ENCODE assay signal across 23 mouse cellular contexts in genomic region chr2:146646973-146647282, GRCm38 (mm10).
DNase-seq lines count a peak whose midpoint lies in the region; ATAC-seq and TF ChIP-seq lines count a peak whose summit lies in the region.
"Had no signal": no experiment of that assay in that cellular context is flagged by ENCODE, and none has a peak within 500 bp of the region (broad histone marks: within the 10 kb centered on the region; RNA-seq: fewer than 3 reads in every experiment).

No protein-coding gene starts in this region.

- WGBS in forebrain, embryonic 10.5 days: 58% methylated on average over 2 of the region's 2 CpGs
- 35% methylated on average over 2 of the region's 2 CpGs for WGBS in forebrain, postnatal 0 days
- 68% methylated on average over 2 of the region's 2 CpGs for WGBS in kidney, embryonic 16.5 days
- WGBS in hindbrain, embryonic 16.5 days: 81% methylated on average over 2 of the region's 2 CpGs
- 89% methylated on average over 2 of the region's 2 CpGs for WGBS in neural tube, embryonic 14.5 days

- H3K27me3 ChIP-seq in forebrain, embryonic 10.5 days (ENCODE audit: poor library complexity, severe bottlenecking): peaks cover 57% of the 10 kb centered on the region
- H3K27me3 ChIP-seq in forebrain, postnatal 0 days (ENCODE audit: insufficient read depth, low read length): no peaks in the 10 kb centered on the region
- H3K27me3 ChIP-seq in kidney, embryonic 16.5 days (ENCODE audit: insufficient read depth, low read length): no peaks in the 10 kb centered on the region
- H3K27me3 ChIP-seq in hindbrain, embryonic 16.5 days (replicated peaks; ENCODE audit: control insufficient read depth, insufficient read depth, low read length): no peaks in the 10 kb centered on the region; the same call in 1 of the 2 replicates
- no peaks in the 10 kb centered on the region for H3K27me3 ChIP-seq in neural tube, embryonic 14.5 days (ENCODE audit: control insufficient read depth, insufficient read depth, low read length)
- H3K27me3 ChIP-seq: intestine, embryonic 15.5 days; liver, embryonic 12.5 days had no signal

- peaks cover 19% of the 10 kb centered on the region for H3K4me1 ChIP-seq in forebrain, embryonic 10.5 days
- no peaks in the 10 kb centered on the region for H3K4me1 ChIP-seq in forebrain, postnatal 0 days (ENCODE audit: insufficient read depth)
- 0 out of 2 replicates have a peak, but pooled peaks cover 3% of the 10 kb centered on the region for H3K4me1 ChIP-seq in kidney, embryonic 16.5 days (ENCODE audit: insufficient read depth, low read length)
- peaks cover 5% of the 10 kb centered on the region for H3K4me1 ChIP-seq in hindbrain, embryonic 16.5 days (ENCODE audit: control insufficient read depth, insufficient read depth, low read depth, low read length)
- H3K4me1 ChIP-seq in neural tube, embryonic 14.5 days (ENCODE audit: control insufficient read depth, insufficient read depth, low read length): 0 out of 2 replicates have a peak, but pooled peaks cover 3% of the 10 kb centered on the region
- H3K4me1 ChIP-seq: intestine, embryonic 15.5 days; liver, embryonic 12.5 days had no signal

- no peaks in the 10 kb centered on the region for H3K36me3 ChIP-seq in forebrain, embryonic 10.5 days (replicated peaks)
- no peaks in the 10 kb centered on the region for H3K36me3 ChIP-seq in forebrain, postnatal 0 days (ENCODE audit: insufficient read depth)
- H3K36me3 ChIP-seq in kidney, embryonic 16.5 days (ENCODE audit: insufficient read depth, low read length): no peaks in the 10 kb centered on the region
- no peaks in the 10 kb centered on the region for H3K36me3 ChIP-seq in hindbrain, embryonic 16.5 days (ENCODE audit: control insufficient read depth, insufficient read depth, low read length)
- H3K36me3 ChIP-seq in neural tube, embryonic 14.5 days (ENCODE audit: control insufficient read depth, insufficient read depth, low read length): no peaks in the 10 kb centered on the region
- H3K36me3 ChIP-seq: embryonic facial prominence, embryonic 10.5 days; intestine, embryonic 15.5 days; liver, embryonic 12.5 days had no signal

- ATAC-seq in forebrain, postnatal 0 days: no peak
- 0 out of 2 replicates have a peak, but pooled peaks have one; percentile 37 for ATAC-seq in kidney, embryonic 16.5 days (ENCODE audit: low FRiP score, low TSS enrichment)
- peak; percentile 61 for ATAC-seq in hindbrain, embryonic 16.5 days
- ATAC-seq in neural tube, embryonic 14.5 days (ENCODE audit: low read depth): 0 out of 2 replicates have a peak, but pooled peaks have one; percentile 23
- no peak for ATAC-seq in CD4-positive, CD25-positive, alpha-beta regulatory T cell, adult 4 months
- ATAC-seq: intestine, embryonic 15.5 days; liver, embryonic 12.5 days; Patski had no signal

- no peaks in the 10 kb centered on the region for H3K9me3 ChIP-seq in forebrain, embryonic 10.5 days
- H3K9me3 ChIP-seq in forebrain, postnatal 0 days (ENCODE audit: low read length): no peaks in the 10 kb centered on the region
- no peaks in the 10 kb centered on the region for H3K9me3 ChIP-seq in kidney, embryonic 16.5 days (ENCODE audit: low read length)
- H3K9me3 ChIP-seq in hindbrain, embryonic 16.5 days (ENCODE audit: control insufficient read depth, low read length): no peaks in the 10 kb centered on the region
- H3K9me3 ChIP-seq in neural tube, embryonic 14.5 days (ENCODE audit: control insufficient read depth, low read length): no peaks in the 10 kb centered on the region
- H3K9me3 ChIP-seq: embryonic facial prominence, embryonic 10.5 days; intestine, embryonic 15.5 days; liver, embryonic 12.5 days had no signal

- peak overlapping the region; percentile 15 for H3K4me3 ChIP-seq in forebrain, embryonic 10.5 days
- H3K4me3 ChIP-seq in forebrain, postnatal 0 days (ENCODE audit: low read depth, low read length): no peak overlapping the region
- H3K4me3 ChIP-seq in kidney, embryonic 16.5 days (ENCODE audit: low read length): no peak overlapping the region
- no peak overlapping the region for H3K4me3 ChIP-seq in hindbrain, embryonic 16.5 days (ENCODE audit: low read length)
- H3K4me3 ChIP-seq in neural tube, embryonic 14.5 days (ENCODE audit: low read depth, low read length): no peak overlapping the region
- H3K4me3 ChIP-seq: embryonic facial prominence, embryonic 10.5 days; heart, adult 2 months; intestine, embryonic 15.5 days; liver, embryonic 12.5 days; myocyte had no signal

- H3K4me2 ChIP-seq in forebrain, postnatal 0 days (ENCODE audit: low read depth): no peak overlapping the region
- peak overlapping the region; percentile 33 for H3K4me2 ChIP-seq in kidney, embryonic 16.5 days (replicated peaks; ENCODE audit: low read depth, low read length)
- peak overlapping the region; percentile 50 for H3K4me2 ChIP-seq in hindbrain, embryonic 16.5 days (ENCODE audit: low read length)
- peak overlapping the region; percentile 33; the same call in 1 of the 2 replicates for H3K4me2 ChIP-seq in neural tube, embryonic 14.5 days (ENCODE audit: low read depth, low read length)
- H3K4me2 ChIP-seq: intestine, embryonic 15.5 days; liver, embryonic 12.5 days had no signal

- TF ChIP-seq CTCF in forebrain, postnatal 0 days (IDR thresholded peaks at IDR 0.05; ENCODE audit: low read depth): no peak

- DNase-seq in forebrain, embryonic 10.5 days (ENCODE audit: extremely low spot score, low spot score): no peak
- no peak for DNase-seq in forebrain, postnatal 0 days
- no peak for DNase-seq in kidney, postnatal 10 days
- DNase-seq in layer of hippocampus, adult 11-12 months (ENCODE audit: low spot score): no peak
- DNase-seq: adrenal gland, adult 8-10 months; cerebellum, adult 8-10 months; gastrocnemius, postnatal 10 days; heart, adult 2 months; heart, postnatal 36 days; left cerebral cortex, postnatal 4 days; lung, adult 2 months; lung, postnatal 36 days; right cerebral cortex, adult 18-20 months had no signal

- H3K9ac ChIP-seq in forebrain, postnatal 0 days: no peak overlapping the region
- no peak overlapping the region for H3K9ac ChIP-seq in kidney, embryonic 16.5 days (replicated peaks; ENCODE audit: low read length)
- no peak overlapping the region for H3K9ac ChIP-seq in hindbrain, embryonic 16.5 days (ENCODE audit: low read depth, low read length)
- no peak overlapping the region; the same call in 1 of the 2 replicates for H3K9ac ChIP-seq in neural tube, embryonic 14.5 days (replicated peaks; ENCODE audit: low read depth, low read length)
- H3K9ac ChIP-seq: intestine, embryonic 15.5 days; liver, embryonic 12.5 days had no signal

- peak overlapping the region; percentile 5; the same call in 1 of the 2 replicates for H3K27ac ChIP-seq in forebrain, embryonic 10.5 days
- H3K27ac ChIP-seq in forebrain, postnatal 0 days (ENCODE audit: low read depth, low read length): no peak overlapping the region
- H3K27ac ChIP-seq in kidney, embryonic 16.5 days (ENCODE audit: low read length): 0 out of 2 replicates have a peak overlapping the region, but pooled peaks have one; percentile 43
- no peak overlapping the region for H3K27ac ChIP-seq in hindbrain, embryonic 16.5 days (ENCODE audit: low read depth, low read length)
- H3K27ac ChIP-seq in neural tube, embryonic 14.5 days (ENCODE audit: low read depth, low read length): 0 out of 2 replicates have a peak overlapping the region, but pooled peaks have one; percentile 28
- H3K27ac ChIP-seq: embryonic facial prominence, embryonic 10.5 days; heart, adult 2 months; intestine, embryonic 15.5 days; kidney, postnatal 0 days; liver, embryonic 12.5 days had no signal

Comparison
In these comparisons a context has a peak if more than half of its experiments do, and no peak if none do; other contexts are left out.
1. H3K27ac ChIP-seq: peak in forebrain, embryonic 10.5 days (single experiment), kidney, embryonic 16.5 days (single experiment) and neural tube, embryonic 14.5 days (single experiment); none in forebrain, postnatal 0 days (single experiment) and hindbrain, embryonic 16.5 days (single experiment).
2. ATAC-seq: peak in kidney, embryonic 16.5 days (single experiment), hindbrain, embryonic 16.5 days (single experiment) and neural tube, embryonic 14.5 days (single experiment); none in forebrain, postnatal 0 days (single experiment) and CD4-positive, CD25-positive, alpha-beta regulatory T cell, adult 4 months (single experiment).